Mouse (Mus musculus) adrenal gland, adult 2 months (tissue): ENCODE results near the gene Gm8212. TPM values are rescaled to one million over a fixed set of nuclear protein-coding genes. Genes with fewer than 3 reads are reported as not detected.
"Not testable (repeated sequence)": the region's sequence is repeated elsewhere in the genome, so short reads cannot be mapped to it uniquely, and the experiment has no call there.

Experiments used
- DNase-seq: peaks from one replicate; pipeline ENCODE4 v3.0.0; 2021
- long read RNA-seq: library from polyadenylated mRNA; stranded (forward); transcript quantifications from one replicate; pipeline ENCODE4 v2.0.0, GENCODE M21; 2021
- polyA plus RNA-seq: library from polyadenylated mRNA; depleted of rRNA; stranded (reverse); fragments of >200 nt; gene quantifications from 2 replicates; pipeline ENCODE4 v1.2.3, GENCODE M21; 2012; rRNA removed
- total RNA-seq, 2 experiments: library from RNA; stranded (reverse); gene quantifications; 2 replicates each; pipeline ENCODE4 v1.2.3; 2021

The Gm8212 gene
- total RNA-seq (not detected), polyA plus RNA-seq (not detected in 2 replicates)
- long read RNA-seq, result 0 reads

- DNase-seq, result not testable (repeated sequence)
Observed at GRCm38 (mm10) chr14:44197361-44197760, at the start of gene Gm8212. TSS of gene Gm8212 (plus strand) at chr14:44197661.

GRCm38 (mm10) chr14:44213154-44213553, 15.7 kb downstream of the Gm8212 start, which contains the start of gene 4930503E14Rik:
TSS of gene 4930503E14Rik (minus strand) at chr14:44213254.
- not testable (repeated sequence) for DNase-seq

- DNase-seq, result no peak
Observed at GRCm38 (mm10) chr14:44248039-44248438, 50.6 kb downstream of the Gm8212 start.

Other genes starting within 250 kb of the Gm8212 start
- not detected for gene Ang5, start 240.6 kb upstream of the Gm8212 start, total RNA-seq
- gene Ang5, start 240.6 kb upstream of the Gm8212 start, polyA plus RNA-seq, result not detected in 2 replicates
- not detected for gene Ang6, start 195.4 kb upstream of the Gm8212 start, total RNA-seq
- gene Ang6, start 195.4 kb upstream of the Gm8212 start, polyA plus RNA-seq, result not detected in 2 replicates
- gene Ear2, start 95.0 kb upstream of the Gm8212 start, total RNA-seq, result 1 to 10 TPM; 1.7 to 5.1 TPM
- gene Ear2, start 95.0 kb upstream of the Gm8212 start, polyA plus RNA-seq, result 7.5 and 8.8 TPM in 2 replicates
- gene Gm3327, start 73.8 kb upstream of the Gm8212 start, total RNA-seq, result not detected
- gene Gm3327, start 73.8 kb upstream of the Gm8212 start, polyA plus RNA-seq, result not detected in 2 replicates
- gene 4930503E14Rik, start 15.6 kb downstream of the Gm8212 start, total RNA-seq, result not detected
- not detected in 2 replicates for gene 4930503E14Rik, start 15.6 kb downstream of the Gm8212 start, polyA plus RNA-seq
- not detected for gene Gm8220, start 87.9 kb downstream of the Gm8212 start, total RNA-seq
- not detected in 2 replicates for gene Gm8220, start 87.9 kb downstream of the Gm8212 start, polyA plus RNA-seq
- gene Gm5930, start 140.9 kb downstream of the Gm8212 start, total RNA-seq, result not detected
- gene Gm5930, start 140.9 kb downstream of the Gm8212 start, polyA plus RNA-seq, result not detected in 2 replicates
- not detected for gene Gm8229, start 167.7 kb downstream of the Gm8212 start, total RNA-seq
- gene Gm8229, start 167.7 kb downstream of the Gm8212 start, polyA plus RNA-seq, result not detected in 2 replicates
- gene Gm3371, start 213.0 kb downstream of the Gm8212 start, total RNA-seq, result not detected
- not detected in 2 replicates for gene Gm3371, start 213.0 kb downstream of the Gm8212 start, polyA plus RNA-seq
- gene Gm8232, start 236.0 kb downstream of the Gm8212 start, total RNA-seq, result not detected
- gene Gm8232, start 236.0 kb downstream of the Gm8212 start, polyA plus RNA-seq, result not detected in 2 replicates